Mouse (Mus musculus) left cerebral cortex, postnatal 10 days (tissue): ENCODE results near the gene Vps16. TPM values are rescaled to one million over a fixed set of nuclear protein-coding genes. Genes with fewer than 3 reads are reported as not detected.

Source experiments
- DNase-seq, 2 experiments: peaks; one replicate each; pipeline ENCODE4 v3.0.0; 2021 to 2022; ENCODE audit warnings: low spot score in 2 of 2, mixed read lengths in 1 of 2; ENCODE audit errors: extremely low spot score in 1 of 2
- intact Hi-C: fragments of 180-260 bp; cut with DNase I; formaldehyde crosslinking; loops from one replicate; pipeline ENCODE4 v1.15.1; 2025
- total RNA-seq, 2 experiments: library from RNA; stranded (reverse); gene quantifications; 2 replicates each; pipeline ENCODE4 v1.2.3; 2021

Vps16 gene
- total RNA-seq, 2 experiments from 2014 or later, result 83.9 to 105 TPM

GRCm38 (mm10) chr2:130451727-130452090, 27.6 kb downstream of the Vps16 start:
- intact Hi-C loops, result loop anchor here (5.0 kb wide), 1 partner anchor 61 kb away; no protein-coding TSS in a partner anchor

GRCm38 (mm10) chr2:130452266-130452665, 28.1 kb downstream of the Vps16 start:
- intact Hi-C loops, result loop anchor here (5.0 kb wide), 1 partner anchor 60 kb away; no protein-coding TSS in a partner anchor

More at GRCm38 (mm10) chr2:130451727-130452090, 27.6 kb downstream of the Vps16 start:
- peak in 1 of 2 experiments; percentile 40 for DNase-seq

GRCm38 (mm10) chr2:130453421-130453820, 29.3 kb downstream of the Vps16 start:
- DNase-seq, result no peak
- intact Hi-C loops, result loop anchor here (5.0 kb wide), 1 partner anchor 59 kb away; no protein-coding TSS in a partner anchor

More at GRCm38 (mm10) chr2:130452266-130452665, 28.1 kb downstream of the Vps16 start:
- DNase-seq, result no peak

- intact Hi-C loops, result loop anchor here (5.0 kb wide), 1 partner anchor 57 kb away; no protein-coding TSS in a partner anchor
- peak; percentile 43 to 46 for DNase-seq
Observed at GRCm38 (mm10) chr2:130454748-130455370, 30.7 kb downstream of the Vps16 start.

GRCm38 (mm10) chr2:130457871-130458270, 33.7 kb downstream of the Vps16 start:
- no peak for DNase-seq
- intact Hi-C loops, result no loop called here

- no peak for DNase-seq
- intact Hi-C loops, result no loop called here
Observed at GRCm38 (mm10) chr2:130459576-130459975, 35.4 kb downstream of the Vps16 start.

GRCm38 (mm10) chr2:130461287-130462071, 37.3 kb downstream of the Vps16 start:
- DNase-seq, result no peak
- intact Hi-C loops, result no loop called here

GRCm38 (mm10) chr2:130466438-130466837, 42.3 kb downstream of the Vps16 start:
- intact Hi-C loops, result no loop called here
- no peak for DNase-seq

- intact Hi-C loops, result no loop called here
- peak in 1 of 2 experiments; percentile 69 for DNase-seq
Observed at GRCm38 (mm10) chr2:130469366-130469765, 45.2 kb downstream of the Vps16 start.

- no peak for DNase-seq
- intact Hi-C loops, result no loop called here
Observed at GRCm38 (mm10) chr2:130469935-130470334, 45.8 kb downstream of the Vps16 start.

GRCm38 (mm10) chr2:130472908-130473510, 48.9 kb downstream of the Vps16 start:
- intact Hi-C loops, result no loop called here

GRCm38 (mm10) chr2:130475764-130476163, 51.6 kb downstream of the Vps16 start:
- intact Hi-C loops, result no loop called here

More at GRCm38 (mm10) chr2:130472908-130473510, 48.9 kb downstream of the Vps16 start:
- no peak for DNase-seq

GRCm38 (mm10) chr2:130476666-130477297, 52.6 kb downstream of the Vps16 start:
- no peak for DNase-seq
- intact Hi-C loops, result no loop called here

More at GRCm38 (mm10) chr2:130475764-130476163, 51.6 kb downstream of the Vps16 start:
- no peak for DNase-seq

- no peak for DNase-seq
- intact Hi-C loops, result no loop called here
Observed at GRCm38 (mm10) chr2:130482177-130482576, 58.0 kb downstream of the Vps16 start.

- no peak for DNase-seq
- intact Hi-C loops, result no loop called here
Observed at GRCm38 (mm10) chr2:130482700-130483099, 58.6 kb downstream of the Vps16 start.

GRCm38 (mm10) chr2:130484206-130484605, 60.1 kb downstream of the Vps16 start:
- no peak for DNase-seq
- intact Hi-C loops, result no loop called here

- DNase-seq, result no peak
- intact Hi-C loops, result no loop called here
Observed at GRCm38 (mm10) chr2:130488002-130488401, 63.9 kb downstream of the Vps16 start.

GRCm38 (mm10) chr2:130488600-130488999, 64.5 kb downstream of the Vps16 start:
- intact Hi-C loops, result no loop called here
- DNase-seq, result no peak

GRCm38 (mm10) chr2:130491162-130491561, 67.0 kb downstream of the Vps16 start:
- no peak for DNase-seq
- intact Hi-C loops, result no loop called here
